Mouse (Mus musculus): Measurements from ENCODE around the gene Wasf1. TPM values are rescaled to one million over a fixed set of nuclear protein-coding genes. Genes with fewer than 3 reads are reported as not detected.

Gene Wasf1
- total and polyA plus RNA-seq, 3 experiments, result 1.6 to 14.4 TPM; not detected in 1

DNA sequence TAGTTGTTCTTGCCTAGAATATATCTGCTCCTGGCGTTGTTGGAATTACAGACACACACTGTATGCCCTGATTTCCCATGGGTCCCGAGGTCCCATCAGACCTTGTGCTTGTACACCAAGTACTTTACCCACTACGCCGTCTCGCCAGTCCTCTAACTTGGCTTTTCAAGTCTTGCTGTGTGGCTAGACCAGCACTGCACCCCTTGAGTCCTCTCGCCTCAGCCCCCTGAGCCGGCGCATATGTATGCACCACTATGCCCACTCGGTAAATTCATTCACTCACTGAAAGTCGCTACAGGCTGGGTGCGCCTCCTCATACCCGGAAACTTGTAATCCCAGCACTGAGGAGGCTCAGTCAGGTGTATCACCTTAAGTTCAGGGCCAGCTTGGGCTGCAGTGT is 12.5 kb downstream of the Wasf1 start:
- Histone ChIP-seq H3K27me3 (ENCODE audit: control insufficient read depth in 1 of 2, insufficient read depth in 2 of 2, low read length in 2 of 2) (no peaks in the 10 kb centered on the region), H3K79me2 (ENCODE audit: control insufficient read depth, insufficient read depth, low read length, poor library complexity) (no peaks in the 10 kb centered on the region), H3K4me1 (ENCODE audit: control insufficient read depth in 1 of 2, insufficient read depth in 2 of 2, low read length in 2 of 2) (no peaks in the 10 kb centered on the region), H3K36me3 (ENCODE audit: control insufficient read depth in 1 of 2, insufficient read depth in 2 of 2, low read length in 2 of 2) (peaks cover 0 to 2% of the 10 kb centered on the region in 2 experiments; a peak in 1 of 4 replicates), H3K4me3 (ENCODE audit: control insufficient read depth in 1 of 2, insufficient read depth in 1 of 2, low read depth in 2 of 2, low read length in 2 of 2) (no peak overlapping the region), H3K27ac (ENCODE audit: control insufficient read depth, low read depth, low read length) (no peak overlapping the region), H3K9me3 (replicated peaks; ENCODE audit: insufficient read depth, low read length) (no peaks in the 10 kb centered on the region), H3K9ac (ENCODE audit: control insufficient read depth, low read depth, low read length, poor library complexity, severe bottlenecking) (no peak overlapping the region)
- TF ChIP-seq E2F4 (IDR thresholded peaks at IDR 0.05; ENCODE audit: borderline replicate concordance, low read depth, low read length), result no peak
- TF ChIP-seq BHLHE40 (IDR thresholded peaks at IDR 0.05; ENCODE audit: borderline replicate concordance, low read depth, low read length), result no peak
- TF ChIP-seq TCF12 (IDR thresholded peaks at IDR 0.05; ENCODE audit: low read depth, low read length), result no peak
- no peak for TF ChIP-seq HCFC1 (IDR thresholded peaks at IDR 0.05; ENCODE audit: low read depth, low read length)
- TF ChIP-seq USF2 (IDR thresholded peaks at IDR 0.05; ENCODE audit: borderline replicate concordance in 1 of 2, insufficient read depth in 1 of 2, low read depth in 1 of 2, low read length in 2 of 2), result no peak
- TF ChIP-seq MAX (IDR thresholded peaks at IDR 0.05; ENCODE audit: low read length), result no peak
- no peak for TF ChIP-seq MEF2A (IDR thresholded peaks at IDR 0.05; ENCODE audit: extremely low read depth, insufficient replicate concordance, low read depth, low read length, poor library complexity, severe bottlenecking)
- TF ChIP-seq POLR2A (IDR thresholded peaks at IDR 0.05; ENCODE audit: control insufficient read depth in 1 of 2, insufficient read depth in 1 of 2, low read depth in 1 of 2, low read length in 2 of 2, poor library complexity in 1 of 2), result no peak
- TF ChIP-seq GATA1 (IDR thresholded peaks at IDR 0.05; ENCODE audit: low read depth, low read length), result no peak
- no peak for TF ChIP-seq RCOR1 (IDR thresholded peaks at IDR 0.05; ENCODE audit: low read depth, low read length)
- TF ChIP-seq EP300 (IDR thresholded peaks at IDR 0.05; ENCODE audit: low read depth in 1 of 2, low read length in 2 of 2), result no peak
- TF ChIP-seq MYC (IDR thresholded peaks at IDR 0.05; ENCODE audit: low read depth, low read length), result no peak
- TF ChIP-seq SMC3 (IDR thresholded peaks at IDR 0.05; ENCODE audit: low read depth, low read length), result no peak
- no peak for DNase-seq (ENCODE audit: low read depth, low spot score)

DNA sequence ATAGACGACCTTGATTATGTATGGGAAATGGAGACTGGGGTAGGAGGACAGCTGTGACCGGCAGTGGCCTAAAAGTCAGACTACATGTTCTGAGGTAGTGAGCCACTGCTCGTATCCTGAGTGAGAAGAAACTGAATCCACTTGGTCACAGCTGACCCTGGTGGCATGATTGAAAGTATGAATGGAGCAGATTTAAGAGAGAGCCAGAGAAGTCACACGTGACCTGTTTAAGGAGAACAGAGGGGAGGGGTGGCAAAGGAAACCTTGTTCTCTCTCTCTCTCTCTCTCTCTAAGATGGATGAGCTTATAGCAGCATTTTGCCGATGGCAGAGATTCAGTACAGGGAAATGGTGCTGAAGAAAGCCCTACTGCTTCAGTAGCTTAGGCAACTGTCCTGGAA is 13.4 kb downstream of the Wasf1 start:
- no peak for DNase-seq (ENCODE audit: low read depth, low spot score)
- Histone ChIP-seq H3K27me3 (ENCODE audit: control insufficient read depth in 1 of 2, insufficient read depth in 2 of 2, low read length in 2 of 2) (no peaks in the 10 kb centered on the region), H3K27ac (ENCODE audit: control insufficient read depth, low read depth, low read length) (no peak overlapping the region), H3K36me3 (ENCODE audit: control insufficient read depth in 1 of 2, insufficient read depth in 2 of 2, low read length in 2 of 2) (peaks cover 0 to 2% of the 10 kb centered on the region in 2 experiments; a peak in 1 of 4 replicates), H3K9ac (ENCODE audit: control insufficient read depth, low read depth, low read length, poor library complexity, severe bottlenecking) (no peak overlapping the region), H3K4me3 (ENCODE audit: control insufficient read depth in 1 of 2, insufficient read depth in 1 of 2, low read depth in 2 of 2, low read length in 2 of 2) (no peak overlapping the region), H3K79me2 (ENCODE audit: control insufficient read depth, insufficient read depth, low read length, poor library complexity) (no peaks in the 10 kb centered on the region), H3K9me3 (replicated peaks; ENCODE audit: insufficient read depth, low read length) (no peaks in the 10 kb centered on the region), H3K4me1 (ENCODE audit: control insufficient read depth in 1 of 2, insufficient read depth in 2 of 2, low read length in 2 of 2) (no peaks in the 10 kb centered on the region)
- TF ChIP-seq CTCF (IDR thresholded peaks at IDR 0.05 in 2 of 3, conservative IDR thresholded peaks at IDR 0.05 in 1 of 3; ENCODE audit: control insufficient read depth in 1 of 3, insufficient read depth in 1 of 3, low read depth in 2 of 3, low read length in 3 of 3, poor library complexity in 1 of 3, severe bottlenecking in 1 of 3) (no peak), SIN3A (IDR thresholded peaks at IDR 0.05; ENCODE audit: low read length) (no peak), GATA1 (IDR thresholded peaks at IDR 0.05; ENCODE audit: low read depth, low read length) (no peak)

DNA sequence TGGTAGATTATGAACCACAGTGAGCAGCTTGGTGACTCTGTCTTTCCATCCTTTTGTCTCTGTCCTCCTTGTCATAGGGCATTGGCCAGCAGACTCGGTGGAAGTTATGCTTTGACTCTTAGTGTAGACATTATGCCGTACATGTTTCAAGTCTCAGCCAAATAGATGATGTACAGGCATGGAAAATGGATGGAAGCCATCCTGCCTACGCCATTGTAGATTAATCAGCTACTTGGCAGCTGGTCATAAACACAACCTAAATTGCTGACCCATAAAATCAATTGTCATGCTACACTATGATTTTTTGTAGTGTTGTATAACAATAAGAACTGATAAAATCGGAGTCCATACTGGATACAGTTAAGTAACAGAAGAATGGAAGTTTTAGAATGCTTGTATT is 18.5 kb downstream of the Wasf1 start:
- Histone ChIP-seq H3K9ac (ENCODE audit: control insufficient read depth, low read depth, low read length, poor library complexity, severe bottlenecking) (no peak overlapping the region), H3K79me2 (ENCODE audit: control insufficient read depth, insufficient read depth, low read length, poor library complexity) (no peaks in the 10 kb centered on the region), H3K27ac (ENCODE audit: control insufficient read depth, low read depth, low read length) (no peak overlapping the region), H3K9me3 (replicated peaks; ENCODE audit: insufficient read depth, low read length) (no peaks in the 10 kb centered on the region), H3K4me3 (ENCODE audit: control insufficient read depth in 1 of 2, insufficient read depth in 1 of 2, low read depth in 2 of 2, low read length in 2 of 2) (no peak overlapping the region), H3K36me3 (ENCODE audit: control insufficient read depth in 1 of 2, insufficient read depth in 2 of 2, low read length in 2 of 2) (peaks cover 0 to 2% of the 10 kb centered on the region in 2 experiments; a peak in 1 of 4 replicates), H3K4me1 (ENCODE audit: control insufficient read depth in 1 of 2, insufficient read depth in 2 of 2, low read length in 2 of 2) (no peaks in the 10 kb centered on the region), H3K27me3 (ENCODE audit: control insufficient read depth in 1 of 2, insufficient read depth in 2 of 2, low read length in 2 of 2) (no peaks in the 10 kb centered on the region)
- no peak for TF ChIP-seq ZC3H11A (IDR thresholded peaks at IDR 0.05; ENCODE audit: low read depth, low read length)
- TF ChIP-seq TAL1 (IDR thresholded peaks at IDR 0.05; ENCODE audit: low read length), result no peak
- TF ChIP-seq MAFK (IDR thresholded peaks at IDR 0.05; ENCODE audit: borderline replicate concordance, low read depth, low read length), result no peak
- no peak for TF ChIP-seq NRF1 (IDR thresholded peaks at IDR 0.05; ENCODE audit: insufficient read depth, low read depth, low read length, poor library complexity, severe bottlenecking)
- TF ChIP-seq ZKSCAN1 (IDR thresholded peaks at IDR 0.05; ENCODE audit: low read depth, low read length), result no peak
- no peak for TF ChIP-seq ELF1 (IDR thresholded peaks at IDR 0.05; ENCODE audit: low read depth, low read length)
- TF ChIP-seq E2F4 (IDR thresholded peaks at IDR 0.05; ENCODE audit: borderline replicate concordance, low read depth, low read length), result no peak
- TF ChIP-seq CTCF (IDR thresholded peaks at IDR 0.05 in 2 of 3, conservative IDR thresholded peaks at IDR 0.05 in 1 of 3; ENCODE audit: control insufficient read depth in 1 of 3, insufficient read depth in 1 of 3, low read depth in 2 of 3, low read length in 3 of 3, poor library complexity in 1 of 3, severe bottlenecking in 1 of 3), result no peak
- no peak for TF ChIP-seq ZNF384 (IDR thresholded peaks at IDR 0.05; ENCODE audit: low read depth, low read length)
- no peak for DNase-seq (ENCODE audit: low read depth, low spot score)

Measured in MEL (cell line).